Mouse (Mus musculus) mouse embryonic stem cell (cell line): Measurements from ENCODE around the gene Hace1.
"Not testable (repeated sequence)": the region's sequence is repeated elsewhere in the genome, so short reads cannot be mapped to it uniquely, and the experiment has no call there.

Experiments
- in situ Hi-C, 2 experiments: fragments of 300-500 bp; cut with MboI; formaldehyde crosslinking; loops; 1 replicate in 1 of 2; 3 replicates in 1 of 2; pipeline ENCODE4 v1.14.3; 2019 to 2020; ENCODE audit warnings: low sequenced_read_pairs in 2 of 2, low pct_unique_long_range_greater_than_20kb in 1 of 2, mixed read lengths in 1 of 2; ENCODE audit not compliant: unreplicated experiment in 1 of 2

Hace1 gene

GRCm38 (mm10) chr10:45577731-45578297 lies at the start of gene Hace1:
TSS of gene Hace1 (plus strand) at chr10:45577829.
- in situ Hi-C loops, result no loop called here

DNA sequence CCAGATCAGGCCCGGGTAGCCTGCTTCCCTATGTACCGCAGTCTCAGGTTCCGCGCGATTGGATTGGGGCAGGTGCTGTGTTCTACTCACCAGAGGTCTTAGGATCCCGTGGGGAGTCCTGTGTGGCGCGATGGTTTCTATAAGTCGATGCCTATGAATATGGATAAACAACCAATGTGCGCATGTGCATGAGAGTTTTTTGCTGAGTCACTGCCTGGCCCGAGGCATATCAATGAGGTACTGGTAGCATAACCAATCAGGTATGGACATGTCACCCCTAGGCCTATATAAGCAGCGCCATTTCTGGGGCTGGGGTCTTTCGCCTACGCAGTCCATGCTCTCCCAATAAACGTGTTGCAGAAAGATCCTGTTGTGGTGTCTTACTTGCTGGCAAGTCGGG lies 40.3 kb upstream of the Hace1 start:
- in situ Hi-C loops, result not testable (repeated sequence)

GRCm38 (mm10) chr10:45542726-45543125 lies 34.9 kb upstream of the Hace1 start:
- in situ Hi-C loops, result no loop called here

DNA sequence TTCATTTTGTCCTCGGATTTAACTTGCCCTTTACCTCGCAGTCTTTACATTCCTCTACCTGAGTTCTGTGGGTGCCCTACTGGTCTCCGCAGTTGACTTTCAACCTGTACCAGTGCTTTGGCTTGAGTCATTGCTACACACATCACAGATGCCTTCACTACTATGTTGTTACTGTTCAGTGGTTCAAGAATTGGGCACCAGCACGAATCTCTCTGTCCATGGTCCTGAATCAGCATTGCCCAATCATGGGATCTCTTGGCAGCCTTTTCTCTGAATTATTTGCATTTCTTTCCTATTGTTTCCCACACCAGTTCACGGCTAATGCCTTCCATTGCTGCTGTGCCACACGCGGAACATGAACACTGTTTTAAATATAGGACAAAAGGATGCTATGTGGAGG lies 30.8 kb upstream of the Hace1 start:
- in situ Hi-C loops, result no loop called here

GRCm38 (mm10) chr10:45578298-45578821 lies 731 bp downstream of the Hace1 start:
- in situ Hi-C loops, result no loop called here

DNA sequence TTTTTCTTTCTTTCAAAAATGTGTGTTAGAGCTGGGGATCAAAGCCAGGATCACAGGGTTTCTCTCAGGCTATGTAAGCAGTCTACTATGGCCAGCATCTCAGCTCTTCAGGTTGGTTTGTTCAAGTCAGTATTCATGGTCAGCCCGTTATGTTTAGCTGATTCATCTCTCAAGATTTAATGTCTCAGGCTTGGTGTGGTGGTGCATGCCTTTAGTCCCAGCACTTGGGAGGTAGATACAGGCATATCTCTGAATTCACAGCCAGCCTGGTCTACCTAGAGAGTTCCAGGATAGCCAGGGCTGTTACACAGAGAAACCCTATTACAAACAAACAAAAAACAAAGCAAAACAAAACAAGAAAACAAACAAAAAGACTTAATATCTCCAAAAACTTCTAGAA lies 5.7 kb downstream of the Hace1 start:
- in situ Hi-C loops, result no loop called here

- in situ Hi-C loops, result no loop called here
Observed at GRCm38 (mm10) chr10:45583829-45584228, 6.2 kb downstream of the Hace1 start.

GRCm38 (mm10) chr10:45584311-45585102 lies 6.9 kb downstream of the Hace1 start:
- in situ Hi-C loops, result no loop called here

DNA sequence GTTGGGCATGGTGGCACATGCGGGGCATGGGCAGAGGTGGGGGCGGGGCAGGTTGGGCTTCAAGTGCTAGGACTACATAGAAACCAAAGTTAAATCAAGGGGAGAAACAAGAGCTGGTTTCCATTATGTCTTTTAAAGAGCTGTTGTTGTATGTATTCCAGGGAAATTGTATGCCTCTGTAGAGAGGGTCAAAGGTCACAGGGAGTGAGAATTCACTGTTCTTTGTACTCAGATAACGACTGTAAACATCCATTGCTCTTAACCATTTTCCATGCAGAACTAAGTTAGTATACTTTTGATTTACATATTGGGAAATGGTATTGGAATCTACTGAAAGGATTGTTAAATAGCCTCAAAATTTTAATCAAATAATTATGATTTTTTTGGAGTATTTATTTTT lies 28.2 kb downstream of the Hace1 start:
- in situ Hi-C loops, result no loop called here

DNA sequence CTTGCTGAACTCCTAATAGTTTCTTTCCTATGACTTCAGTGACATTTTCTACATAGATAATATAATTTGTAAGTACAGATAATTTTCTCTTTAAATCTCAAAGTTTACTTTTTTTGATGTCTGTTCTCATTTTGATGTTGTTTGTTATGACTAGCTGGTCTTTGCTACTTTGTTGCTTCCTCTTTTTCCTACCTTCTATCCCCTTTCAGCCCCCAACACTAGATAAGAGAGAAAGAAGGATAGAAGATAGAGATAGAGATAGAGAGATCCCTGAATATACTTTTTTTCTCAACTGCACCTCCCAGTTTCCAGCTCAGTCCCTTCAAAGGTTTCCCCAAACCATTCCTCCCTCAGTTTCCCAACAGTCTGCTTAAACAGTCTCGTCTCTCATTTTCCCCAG lies 33.1 kb downstream of the Hace1 start:
- in situ Hi-C loops, result no loop called here

- in situ Hi-C loops, result no loop called here
Observed at GRCm38 (mm10) chr10:45616012-45616411, 38.4 kb downstream of the Hace1 start.

GRCm38 (mm10) chr10:45619039-45619438 lies 41.4 kb downstream of the Hace1 start:
- in situ Hi-C loops, result no loop called here

- in situ Hi-C loops, result no loop called here
Observed at GRCm38 (mm10) chr10:45631995-45632394, 54.4 kb downstream of the Hace1 start.

- in situ Hi-C loops, result no loop called here
Observed at GRCm38 (mm10) chr10:45632641-45633040, 55.0 kb downstream of the Hace1 start.

DNA sequence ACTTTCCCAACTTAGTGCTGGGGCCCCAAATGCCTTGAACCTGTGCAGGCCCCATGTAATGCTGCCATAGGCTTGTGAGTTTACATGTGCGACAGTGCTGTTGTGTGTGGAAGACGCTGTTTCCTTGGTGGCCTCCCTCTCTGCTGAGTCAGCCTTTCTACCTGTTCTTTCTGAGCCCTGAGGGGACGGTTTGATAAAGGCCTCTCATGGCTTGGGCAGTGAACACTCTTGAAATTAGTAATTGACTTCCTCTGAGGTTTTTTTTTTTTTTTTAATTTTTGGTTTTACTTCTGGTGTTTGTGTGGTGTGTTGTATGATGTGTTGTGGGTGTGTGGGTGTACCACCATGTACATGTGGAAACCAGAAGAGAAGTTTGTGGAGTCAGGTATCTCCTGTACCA lies 57.6 kb downstream of the Hace1 start:
- in situ Hi-C loops, result no loop called here

GRCm38 (mm10) chr10:45639762-45640161 lies 62.1 kb downstream of the Hace1 start:
- in situ Hi-C loops, result no loop called here

- in situ Hi-C loops, result no loop called here
Observed at GRCm38 (mm10) chr10:45654026-45654425, 76.4 kb downstream of the Hace1 start.

GRCm38 (mm10) chr10:45662015-45662414 lies 84.4 kb downstream of the Hace1 start:
- in situ Hi-C loops, result no loop called here

DNA sequence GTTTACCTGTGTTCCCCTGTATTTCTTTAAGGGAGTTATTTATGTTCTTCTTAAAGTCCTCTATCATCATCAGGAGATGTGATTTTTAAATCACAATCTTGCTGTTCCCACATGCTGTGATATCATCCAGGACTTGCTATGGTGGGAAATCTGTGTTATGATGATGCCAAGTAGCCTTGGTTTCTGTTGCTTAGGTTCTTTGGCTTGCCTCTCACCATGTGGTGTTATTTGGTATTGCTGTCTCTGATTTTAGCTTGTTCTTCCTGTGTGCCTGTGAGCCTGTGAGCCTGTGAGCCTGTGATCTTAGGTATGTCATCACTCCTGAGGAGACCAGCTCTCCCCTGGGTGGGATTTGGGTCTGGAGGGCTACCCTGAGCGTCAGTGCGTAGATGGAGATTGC lies 90.6 kb downstream of the Hace1 start:
- in situ Hi-C loops, result no loop called here

DNA sequence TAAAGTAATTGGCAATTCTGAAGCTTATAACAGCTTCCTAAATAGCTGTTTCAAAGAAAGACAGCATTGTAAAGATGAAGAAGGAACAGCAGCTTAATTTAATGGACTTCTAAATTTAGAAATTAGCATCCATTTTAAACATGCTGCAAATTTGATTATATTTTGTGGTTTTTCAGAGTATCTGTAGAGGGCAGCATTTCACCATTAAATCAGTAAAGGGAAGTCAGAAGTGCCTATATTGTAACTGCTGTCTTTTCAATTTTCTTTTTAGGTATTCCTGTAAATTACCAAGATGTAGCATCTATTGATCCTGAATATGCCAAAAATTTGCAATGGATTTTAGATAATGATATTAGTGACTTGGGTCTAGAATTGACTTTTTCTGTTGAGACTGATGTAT lies 99.2 kb downstream of the Hace1 start:
- in situ Hi-C loops, result no loop called here
